Mouse (Mus musculus): Measurements from ENCODE around the gene Hmga1. TPM values are rescaled to one million over a fixed set of nuclear protein-coding genes. Genes with fewer than 3 reads are reported as not detected.

The Hmga1 gene
- total and polyA plus RNA-seq, 2 experiments: 5.7 to 21.4 TPM

DNA sequence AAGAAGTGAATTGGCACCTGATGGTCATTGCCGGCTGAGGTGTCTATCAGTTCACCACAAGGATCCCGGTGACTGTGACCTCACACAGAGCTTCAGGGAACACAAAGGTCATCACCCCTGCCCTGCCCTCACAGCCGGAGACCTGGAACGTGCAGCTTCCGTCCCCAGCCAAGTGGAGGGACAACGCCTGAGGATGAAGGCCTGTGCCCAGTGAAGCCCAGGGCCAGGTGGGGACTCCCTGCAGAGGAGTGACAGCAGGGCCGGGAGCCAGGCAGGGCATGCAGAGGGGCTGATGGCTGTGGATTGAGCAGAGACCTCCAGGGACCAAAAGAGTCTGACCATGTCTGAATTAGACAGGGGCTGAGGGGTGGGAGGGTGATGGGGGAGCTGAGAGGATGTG lies 33.2 kb upstream of the Hmga1 start:
- Histone ChIP-seq H3K4me1 (ENCODE audit: control insufficient read depth, insufficient read depth, low read length) (no peaks in the 10 kb centered on the region), H3K4me3 (ENCODE audit: insufficient read depth, low read depth, low read length) (no peak overlapping the region), H3K36me3 (ENCODE audit: control insufficient read depth, insufficient read depth, low read length) (no peaks in the 10 kb centered on the region), H3K27me3 (ENCODE audit: control insufficient read depth, insufficient read depth, low read length) (peaks cover 3% of the 10 kb centered on the region; the same call in 1 of the 2 replicates), H3K9ac (ENCODE audit: low read depth, low read length) (no peak overlapping the region), H3K79me2 (ENCODE audit: control insufficient read depth, insufficient read depth, low read length) (no peaks in the 10 kb centered on the region), H3K27ac (replicated peaks; ENCODE audit: insufficient read depth, low read depth, low read length) (no peak overlapping the region)
- no peak for DNase-seq (ENCODE audit: extremely low read depth, low read depth, low spot score)
- WGBS: 75% methylated on average over 7 of the region's 7 CpGs
- TF ChIP-seq POLR2A (IDR thresholded peaks at IDR 0.05; ENCODE audit: extremely low read depth, insufficient read depth, low read length) (no peak), CTCF (IDR thresholded peaks at IDR 0.05; ENCODE audit: low read depth, low read length) (no peak)

DNA sequence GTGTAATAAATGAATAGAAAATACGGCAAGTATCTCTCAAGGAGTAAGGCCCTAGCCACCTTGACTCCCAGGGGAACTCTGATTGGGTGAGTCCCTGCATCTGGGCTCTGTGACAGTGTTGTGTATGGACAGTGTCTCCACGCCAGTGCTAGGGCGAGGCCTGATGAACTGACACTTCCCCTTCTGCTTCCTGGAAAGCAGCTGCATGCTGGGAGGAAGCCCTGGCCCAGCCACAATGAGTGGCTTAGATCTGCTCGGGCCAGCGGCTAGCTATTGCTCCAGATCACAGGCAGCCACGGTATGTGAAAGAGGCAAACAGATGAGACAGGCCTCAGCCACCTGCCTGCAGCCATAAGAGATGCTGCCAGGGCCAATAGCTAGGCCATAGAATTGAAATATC lies 29.1 kb upstream of the Hmga1 start:
- no peak overlapping the region for H3K27ac ChIP-seq (replicated peaks; ENCODE audit: insufficient read depth, low read depth, low read length)
- no peaks in the 10 kb centered on the region for H3K27me3 ChIP-seq (ENCODE audit: control insufficient read depth, insufficient read depth, low read length)
- no peak overlapping the region for H3K9ac ChIP-seq (ENCODE audit: low read depth, low read length)
- H3K4me3 ChIP-seq (ENCODE audit: insufficient read depth, low read depth, low read length): no peak overlapping the region
- 74% methylated on average over 6 of the region's 6 CpGs for WGBS
- H3K36me3 ChIP-seq (ENCODE audit: control insufficient read depth, insufficient read depth, low read length): no peaks in the 10 kb centered on the region
- no peak for TF ChIP-seq POLR2A (IDR thresholded peaks at IDR 0.05; ENCODE audit: extremely low read depth, insufficient read depth, low read length)
- no peak for TF ChIP-seq CTCF (IDR thresholded peaks at IDR 0.05; ENCODE audit: low read depth, low read length)
- H3K4me1 ChIP-seq (ENCODE audit: control insufficient read depth, insufficient read depth, low read length): no peaks in the 10 kb centered on the region
- DNase-seq (ENCODE audit: extremely low read depth, low read depth, low spot score): no peak
- H3K79me2 ChIP-seq (ENCODE audit: control insufficient read depth, insufficient read depth, low read length): no peaks in the 10 kb centered on the region

DNA sequence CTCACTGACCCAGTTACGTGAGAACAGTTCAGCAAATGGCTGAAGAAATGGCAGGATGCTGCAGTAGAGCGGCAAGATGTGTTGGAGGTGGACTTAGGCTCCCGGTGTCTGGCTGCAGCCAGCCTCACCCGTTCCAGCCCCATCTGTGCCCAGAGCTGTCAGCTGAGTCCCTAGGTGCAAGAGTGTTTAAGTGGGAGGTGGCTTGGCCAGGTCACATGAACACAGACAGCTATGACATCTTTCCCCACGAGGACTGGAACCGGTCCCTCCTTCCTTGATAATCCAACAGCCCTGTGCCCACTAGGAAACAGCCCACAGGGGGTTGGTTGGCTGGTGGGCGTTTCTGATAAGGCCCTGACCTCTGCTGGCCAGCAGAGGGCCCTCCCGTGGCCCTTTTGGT lies 28.3 kb upstream of the Hmga1 start:
- H3K27me3 ChIP-seq (ENCODE audit: control insufficient read depth, insufficient read depth, low read length): no peaks in the 10 kb centered on the region
- no peak overlapping the region for H3K9ac ChIP-seq (ENCODE audit: low read depth, low read length)
- no peaks in the 10 kb centered on the region for H3K79me2 ChIP-seq (ENCODE audit: control insufficient read depth, insufficient read depth, low read length)
- H3K27ac ChIP-seq (replicated peaks; ENCODE audit: insufficient read depth, low read depth, low read length): no peak overlapping the region
- H3K36me3 ChIP-seq (ENCODE audit: control insufficient read depth, insufficient read depth, low read length): no peaks in the 10 kb centered on the region
- H3K4me1 ChIP-seq (ENCODE audit: control insufficient read depth, insufficient read depth, low read length): no peaks in the 10 kb centered on the region
- TF ChIP-seq POLR2A (IDR thresholded peaks at IDR 0.05; ENCODE audit: extremely low read depth, insufficient read depth, low read length): no peak
- TF ChIP-seq CTCF (IDR thresholded peaks at IDR 0.05; ENCODE audit: low read depth, low read length): no peak
- no peak overlapping the region for H3K4me3 ChIP-seq (ENCODE audit: insufficient read depth, low read depth, low read length)
- DNase-seq (ENCODE audit: extremely low read depth, low read depth, low spot score): no peak
- 61% methylated on average over 8 of the region's 8 CpGs for WGBS

DNA sequence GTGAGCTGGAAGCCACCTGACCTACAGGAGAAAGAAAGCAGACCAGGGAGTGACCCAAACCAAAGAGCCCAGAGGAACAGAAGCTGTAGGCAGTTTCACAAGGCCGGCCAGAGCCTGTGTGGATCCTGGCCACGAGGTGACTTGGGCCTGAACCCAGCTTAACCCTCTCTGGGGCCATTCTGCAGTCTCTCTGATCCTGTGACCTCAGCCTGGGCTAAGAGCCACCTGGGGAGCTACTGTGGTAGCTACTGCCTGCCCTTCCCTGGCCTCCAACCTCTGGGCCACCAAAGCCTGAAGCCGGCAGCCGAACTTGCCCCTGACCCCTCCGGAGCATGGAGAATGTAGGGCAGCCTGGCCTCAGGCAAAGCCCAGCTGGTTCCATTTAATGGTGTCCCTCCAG lies 27.5 kb upstream of the Hmga1 start:
- H3K27me3 ChIP-seq (ENCODE audit: control insufficient read depth, insufficient read depth, low read length): no peaks in the 10 kb centered on the region
- peak; percentile 23 for DNase-seq (ENCODE audit: extremely low read depth, low read depth, low spot score)
- H3K9ac ChIP-seq (ENCODE audit: low read depth, low read length): no peak overlapping the region
- H3K4me1 ChIP-seq (ENCODE audit: control insufficient read depth, insufficient read depth, low read length): no peaks in the 10 kb centered on the region
- no peaks in the 10 kb centered on the region for H3K36me3 ChIP-seq (ENCODE audit: control insufficient read depth, insufficient read depth, low read length)
- TF ChIP-seq POLR2A (IDR thresholded peaks at IDR 0.05; ENCODE audit: extremely low read depth, insufficient read depth, low read length): no peak
- TF ChIP-seq CTCF (IDR thresholded peaks at IDR 0.05; ENCODE audit: low read depth, low read length): no peak
- no peak overlapping the region for H3K4me3 ChIP-seq (ENCODE audit: insufficient read depth, low read depth, low read length)
- H3K27ac ChIP-seq (replicated peaks; ENCODE audit: insufficient read depth, low read depth, low read length): no peak overlapping the region
- no peaks in the 10 kb centered on the region for H3K79me2 ChIP-seq (ENCODE audit: control insufficient read depth, insufficient read depth, low read length)
- WGBS: 72% methylated on average over 5 of the region's 5 CpGs

DNA sequence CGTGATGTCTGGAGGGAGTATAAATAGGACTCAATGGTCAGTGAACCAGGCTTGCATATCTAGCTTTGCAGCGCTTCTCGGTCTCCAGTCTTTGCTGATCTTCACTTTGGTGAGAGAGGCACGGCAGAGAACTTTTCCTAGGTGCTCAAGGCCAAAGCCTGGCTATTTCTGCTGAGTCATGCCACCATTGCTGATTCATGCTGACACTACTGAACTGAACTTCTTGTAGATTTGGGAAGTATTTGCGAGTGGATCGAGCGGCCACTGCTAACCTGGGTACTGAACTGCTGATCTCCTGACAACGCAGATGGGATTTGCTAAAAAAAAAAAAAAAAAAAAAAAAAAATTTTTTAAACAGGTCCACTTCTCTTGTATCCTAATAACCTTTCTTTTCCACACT lies 24.2 kb upstream of the Hmga1 start:
- Histone ChIP-seq H3K27ac (replicated peaks; ENCODE audit: insufficient read depth, low read depth, low read length) (no peak overlapping the region), H3K4me3 (ENCODE audit: insufficient read depth, low read depth, low read length) (no peak overlapping the region), H3K36me3 (ENCODE audit: control insufficient read depth, insufficient read depth, low read length) (no peaks in the 10 kb centered on the region), H3K27me3 (ENCODE audit: control insufficient read depth, insufficient read depth, low read length) (no peaks in the 10 kb centered on the region), H3K4me1 (ENCODE audit: control insufficient read depth, insufficient read depth, low read length) (peaks cover 7% of the 10 kb centered on the region), H3K9ac (ENCODE audit: low read depth, low read length) (no peak overlapping the region), H3K79me2 (ENCODE audit: control insufficient read depth, insufficient read depth, low read length) (no peaks in the 10 kb centered on the region)
- no peak for TF ChIP-seq POLR2A (IDR thresholded peaks at IDR 0.05; ENCODE audit: extremely low read depth, insufficient read depth, low read length)
- no peak for TF ChIP-seq CTCF (IDR thresholded peaks at IDR 0.05; ENCODE audit: low read depth, low read length)
- no peak for DNase-seq (ENCODE audit: extremely low read depth, low read depth, low spot score)
- 91% methylated on average over 8 of the region's 8 CpGs for WGBS

DNA sequence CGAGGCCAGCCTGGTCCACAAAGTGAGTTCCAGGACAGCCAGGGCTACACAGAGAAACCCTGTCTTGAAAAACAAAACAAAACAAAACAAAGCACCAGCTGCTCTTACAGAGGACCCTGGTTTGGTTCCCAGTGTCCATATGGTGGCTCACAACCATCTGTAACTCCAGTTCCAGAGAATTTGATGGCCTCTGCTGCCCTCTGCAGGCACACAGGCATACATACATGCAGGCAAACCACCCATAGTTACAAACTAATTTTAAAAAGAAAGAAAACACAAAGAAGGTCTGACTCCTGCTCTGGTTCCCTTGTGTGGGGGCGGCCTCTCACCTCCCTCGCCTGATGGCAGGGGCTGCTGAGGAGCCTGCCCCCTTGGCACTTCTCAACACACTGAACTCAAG lies 22.9 kb upstream of the Hmga1 start:
- no peak overlapping the region for H3K9ac ChIP-seq (ENCODE audit: low read depth, low read length)
- H3K79me2 ChIP-seq (ENCODE audit: control insufficient read depth, insufficient read depth, low read length): no peaks in the 10 kb centered on the region
- peaks cover 7% of the 10 kb centered on the region for H3K4me1 ChIP-seq (ENCODE audit: control insufficient read depth, insufficient read depth, low read length)
- TF ChIP-seq POLR2A (IDR thresholded peaks at IDR 0.05; ENCODE audit: extremely low read depth, insufficient read depth, low read length) (no peak), CTCF (IDR thresholded peaks at IDR 0.05; ENCODE audit: low read depth, low read length) (peak; percentile 13; the same call in 1 of the 2 replicates)
- H3K27ac ChIP-seq (replicated peaks; ENCODE audit: insufficient read depth, low read depth, low read length): no peak overlapping the region
- no peaks in the 10 kb centered on the region for H3K36me3 ChIP-seq (ENCODE audit: control insufficient read depth, insufficient read depth, low read length)
- no peak overlapping the region for H3K4me3 ChIP-seq (ENCODE audit: insufficient read depth, low read depth, low read length)
- WGBS: 94% methylated on average over 3 of the region's 3 CpGs
- no peaks in the 10 kb centered on the region for H3K27me3 ChIP-seq (ENCODE audit: control insufficient read depth, insufficient read depth, low read length)
- no peak for DNase-seq (ENCODE audit: extremely low read depth, low read depth, low spot score)
